In genomic region chr19:22132626-22133025, GRCm38 (mm10) we compare ENCODE assay signal across 16 mouse cellular contexts. TPM values are rescaled to one million over a fixed set of nuclear protein-coding genes. Genes with fewer than 3 reads are reported as not detected.
DNase-seq lines count a peak whose midpoint lies in the region; ATAC-seq and TF ChIP-seq lines count a peak whose summit lies in the region.
"Had no signal": no experiment of that assay in that cellular context is flagged by ENCODE, and none has a peak within 500 bp of the region (broad histone marks: within the 10 kb centered on the region; RNA-seq: fewer than 3 reads in every experiment).

No protein-coding gene starts in this region.

- H3K27me3 ChIP-seq in forebrain, embryonic 14.5 days (replicated peaks; ENCODE audit: control insufficient read depth, insufficient read depth, low read length) = no peaks in the 10 kb centered on the region
- H3K27me3 ChIP-seq in forebrain, embryonic 13.5 days = 0 out of 2 replicates have a peak, but pooled peaks cover under 1% of the 10 kb centered on the region
- no peaks in the 10 kb centered on the region for H3K27me3 ChIP-seq in kidney, embryonic 16.5 days (ENCODE audit: insufficient read depth, low read length)
- H3K27me3 ChIP-seq: kidney, embryonic 15.5 days; megakaryocyte, embryonic 14.5 days had no signal

- no peak overlapping the region for H3K4me3 ChIP-seq in forebrain, embryonic 14.5 days (ENCODE audit: low read depth, low read length)
- no peak overlapping the region for H3K4me3 ChIP-seq in forebrain, embryonic 13.5 days
- H3K4me3 ChIP-seq in kidney, embryonic 16.5 days (ENCODE audit: low read length) = no peak overlapping the region
- H3K4me3 ChIP-seq: kidney, embryonic 15.5 days; limb, embryonic 15.5 days; megakaryocyte, embryonic 14.5 days had no signal

- H3K27ac ChIP-seq in forebrain, embryonic 14.5 days (ENCODE audit: low read depth, low read length) = no peak overlapping the region
- no peak overlapping the region for H3K27ac ChIP-seq in forebrain, embryonic 13.5 days
- H3K27ac ChIP-seq in kidney, embryonic 16.5 days (ENCODE audit: low read length) = no peak overlapping the region
- H3K27ac ChIP-seq: kidney, embryonic 15.5 days; limb, embryonic 15.5 days had no signal

- H3K4me1 ChIP-seq in forebrain, embryonic 14.5 days (ENCODE audit: control insufficient read depth, insufficient read depth, low read length) = no peaks in the 10 kb centered on the region
- no peaks in the 10 kb centered on the region for H3K4me1 ChIP-seq in forebrain, embryonic 13.5 days
- H3K4me1 ChIP-seq in kidney, embryonic 16.5 days (ENCODE audit: insufficient read depth, low read length) = no peaks in the 10 kb centered on the region
- H3K4me1 ChIP-seq: kidney, embryonic 15.5 days; limb, embryonic 15.5 days; megakaryocyte, embryonic 14.5 days had no signal

- H3K4me2 ChIP-seq in forebrain, embryonic 14.5 days (ENCODE audit: low read length) = no peak overlapping the region
- no peak overlapping the region for H3K4me2 ChIP-seq in forebrain, embryonic 13.5 days
- H3K4me2 ChIP-seq in kidney, embryonic 16.5 days (replicated peaks; ENCODE audit: low read depth, low read length) = no peak overlapping the region
- H3K4me2 ChIP-seq: kidney, embryonic 15.5 days; limb, embryonic 15.5 days had no signal

- no peak for TF ChIP-seq POLR2A in brain, embryonic 14.5 days (IDR thresholded peaks at IDR 0.05; ENCODE audit: borderline replicate concordance, extremely low read depth, insufficient read depth, insufficient read length, poor library complexity, severe bottlenecking)

- peak; percentile 32 for DNase-seq in forebrain, embryonic 14.5 days (ENCODE audit: low spot score)
- DNase-seq in kidney, postnatal 10 days = peak; percentile 21
- DNase-seq in 3T3-L1 (ENCODE audit: low read depth, low spot score) = peak; percentile 60
- peak; percentile 42 for DNase-seq in brain, embryonic 14.5 days (ENCODE audit: low read depth)
- no peak for DNase-seq in ovary, adult 18-20 months (ENCODE audit: low spot score)
- DNase-seq: adrenal gland, postnatal 25 days; heart, postnatal 36 days; lung, adult 18-20 months; retina, postnatal 1 day had no signal

- no peak for ATAC-seq in forebrain, embryonic 14.5 days
- no peak for ATAC-seq in forebrain, embryonic 13.5 days
- ATAC-seq in kidney, embryonic 16.5 days (ENCODE audit: low FRiP score, low TSS enrichment) = no peak
- no peak for ATAC-seq in erythroblast, adult 5-6 weeks (replicated peaks; ENCODE audit: low FRiP score, poor library complexity, severe bottlenecking)

- no peaks in the 10 kb centered on the region for H3K36me3 ChIP-seq in forebrain, embryonic 14.5 days (ENCODE audit: control insufficient read depth, insufficient read depth, low read length)
- no peaks in the 10 kb centered on the region for H3K36me3 ChIP-seq in forebrain, embryonic 13.5 days (ENCODE audit: poor library complexity, severe bottlenecking)
- no peaks in the 10 kb centered on the region for H3K36me3 ChIP-seq in kidney, embryonic 16.5 days (ENCODE audit: insufficient read depth, low read length)
- H3K36me3 ChIP-seq: kidney, embryonic 15.5 days; limb, embryonic 15.5 days had no signal

- TF ChIP-seq CTCF in brain, embryonic 14.5 days (IDR thresholded peaks at IDR 0.05; ENCODE audit: borderline replicate concordance, extremely low read depth, insufficient read depth, insufficient read length) = no peak

- WGBS in forebrain, embryonic 14.5 days = 75% methylated on average over 3 of the region's 3 CpGs
- WGBS in forebrain, embryonic 13.5 days = 87% methylated on average over 3 of the region's 3 CpGs
- WGBS in kidney, embryonic 16.5 days = 68% methylated on average over 3 of the region's 3 CpGs

- no peaks in the 10 kb centered on the region for H3K9me3 ChIP-seq in forebrain, embryonic 14.5 days (replicated peaks; ENCODE audit: control insufficient read depth, low read length)
- no peaks in the 10 kb centered on the region for H3K9me3 ChIP-seq in forebrain, embryonic 13.5 days (replicated peaks)
- H3K9me3 ChIP-seq in kidney, embryonic 16.5 days (ENCODE audit: low read length) = no peaks in the 10 kb centered on the region
- H3K9me3 ChIP-seq: kidney, embryonic 15.5 days; limb, embryonic 15.5 days; megakaryocyte, embryonic 14.5 days had no signal

- H3K9ac ChIP-seq in forebrain, embryonic 14.5 days (ENCODE audit: low read length) = no peak overlapping the region
- H3K9ac ChIP-seq in forebrain, embryonic 13.5 days = no peak overlapping the region
- no peak overlapping the region for H3K9ac ChIP-seq in kidney, embryonic 16.5 days (replicated peaks; ENCODE audit: low read length)
- H3K9ac ChIP-seq: kidney, embryonic 15.5 days; limb, embryonic 15.5 days had no signal

RNA-seq across cellular contexts. Expression of gene Trpm3, which starts 6.2 kb away (rescaled TPM):
- polyA plus RNA-seq in forebrain, embryonic 14.5 days (2014; fragmentation: Nextera tagmentation; extraction: Ambion mirVana) = 10.7 and 15.5 TPM in 2 replicates
- polyA plus RNA-seq in forebrain, embryonic 13.5 days (2015; fragmentation: Nextera tagmentation; extraction: Ambion mirVana) = 11.8 and 16.7 TPM in 2 replicates
- 3.2 and 4.2 TPM in 2 replicates for polyA plus RNA-seq in kidney, embryonic 16.5 days (2015; fragmentation: Nextera tagmentation; extraction: Ambion mirVana)
- 13.5 and 27.7 TPM in 2 replicates for polyA plus RNA-seq in brain, embryonic 14.5 days (2012; rRNA removed)
- total RNA-seq in erythroblast, adult 5-6 weeks (2015; ENCODE audit: low replicate concordance) = 0.21 TPM in 1 of 2 replicates, not detected in the other
- 0.26 and 1.4 TPM in 2 replicates for total RNA-seq in erythroblast, adult 5-6 weeks (2017; ENCODE audit: low replicate concordance)
- total RNA-seq: granulocyte monocyte progenitor cell, adult 5-6 weeks had no signal
